Mouse (Mus musculus): ENCODE measurements around the gene Mpzl2. TPM values are rescaled to one million over a fixed set of nuclear protein-coding genes. Genes with fewer than 3 reads are reported as not detected.

The Mpzl2 gene
- 3.7 and 3.9 TPM in 2 replicates for polyA plus RNA-seq (2014; fragmentation: Nextera tagmentation; extraction: Ambion mirVana)

GRCm38 (mm10) chr9:45039499-45039898, at the start of gene Mpzl2:
Gene Mpzl2 (plus strand): TSS chr9:45039799.
- H3K9me3 ChIP-seq (ENCODE audit: control insufficient read depth, low read length), result no peaks in the 10 kb centered on the region
- 0 out of 2 replicates have a peak, but pooled peaks cover 4% of the 10 kb centered on the region for H3K4me1 ChIP-seq (ENCODE audit: control insufficient read depth, insufficient read depth, low read length)
- no peak for DNase-seq (ENCODE audit: low spot score)
- H3K4me3 ChIP-seq (ENCODE audit: low read depth, low read length), result no peak within 1 kb of the TSS
- whole genome bisulfite sequencing, result 66% methylated on average over 5 of the region's 5 CpGs
- no peak within 1 kb of the TSS for H3K27ac ChIP-seq (ENCODE audit: low read depth, low read length)
- no peak within 1 kb of the TSS for H3K4me2 ChIP-seq (ENCODE audit: low read depth)
- H3K36me3 ChIP-seq (ENCODE audit: control insufficient read depth, insufficient read depth, low read length), result no peaks in the 10 kb centered on the region
- no peak for ATAC-seq (ENCODE audit: insufficient read depth, low FRiP score, low TSS enrichment)
- H3K27me3 ChIP-seq (ENCODE audit: control insufficient read depth, insufficient read depth, low read length), result peaks cover 43% of the 10 kb centered on the region
- H3K9ac ChIP-seq (ENCODE audit: low read length), result no peak within 1 kb of the TSS

- Histone ChIP-seq H3K4me1 (ENCODE audit: control insufficient read depth, insufficient read depth, low read length) (no peaks in the 10 kb centered on the region), H3K9me3 (ENCODE audit: control insufficient read depth, low read length) (no peaks in the 10 kb centered on the region), H3K36me3 (ENCODE audit: control insufficient read depth, insufficient read depth, low read length) (no peaks in the 10 kb centered on the region), H3K4me3 (ENCODE audit: low read depth, low read length) (no peak overlapping the region), H3K27ac (ENCODE audit: low read depth, low read length) (no peak overlapping the region), H3K27me3 (ENCODE audit: control insufficient read depth, insufficient read depth, low read length) (no peaks in the 10 kb centered on the region), H3K9ac (ENCODE audit: low read length) (no peak overlapping the region), H3K4me2 (ENCODE audit: low read depth) (no peak overlapping the region)
- DNase-seq (ENCODE audit: low spot score) (no peak), ATAC-seq (ENCODE audit: insufficient read depth, low FRiP score, low TSS enrichment) (no peak)
- 87% methylated on average over 2 of the region's 2 CpGs for WGBS
These were observed 47.8 kb upstream of the Mpzl2 start for GRCm38 (mm10) chr9:44991821-44992220.

- Histone ChIP-seq H3K4me1 (ENCODE audit: control insufficient read depth, insufficient read depth, low read length) (no peaks in the 10 kb centered on the region), H3K27me3 (ENCODE audit: control insufficient read depth, insufficient read depth, low read length) (no peaks in the 10 kb centered on the region), H3K9me3 (ENCODE audit: control insufficient read depth, low read length) (no peaks in the 10 kb centered on the region), H3K4me2 (ENCODE audit: low read depth) (no peak overlapping the region), H3K27ac (ENCODE audit: low read depth, low read length) (no peak overlapping the region), H3K4me3 (ENCODE audit: low read depth, low read length) (no peak overlapping the region), H3K36me3 (ENCODE audit: control insufficient read depth, insufficient read depth, low read length) (no peaks in the 10 kb centered on the region), H3K9ac (ENCODE audit: low read length) (no peak overlapping the region)
- DNase-seq (ENCODE audit: low spot score) (no peak), ATAC-seq (ENCODE audit: insufficient read depth, low FRiP score, low TSS enrichment) (no peak)
These were observed 47.3 kb upstream of the Mpzl2 start for GRCm38 (mm10) chr9:44992271-44992670.

GRCm38 (mm10) chr9:44993268-44993667, 46.3 kb upstream of the Mpzl2 start:
- Histone ChIP-seq H3K9ac (ENCODE audit: low read length) (no peak overlapping the region), H3K27ac (ENCODE audit: low read depth, low read length) (no peak overlapping the region)

GRCm38 (mm10) chr9:44994962-44995361, 44.6 kb upstream of the Mpzl2 start:
- H3K4me2 ChIP-seq (ENCODE audit: low read depth), result no peak overlapping the region
- whole genome bisulfite sequencing, result 82% methylated on average over 4 of the region's 4 CpGs
- no peak for DNase-seq (ENCODE audit: low spot score)
- no peaks in the 10 kb centered on the region for H3K9me3 ChIP-seq (ENCODE audit: control insufficient read depth, low read length)
- no peak overlapping the region for H3K4me3 ChIP-seq (ENCODE audit: low read depth, low read length)
- H3K36me3 ChIP-seq (ENCODE audit: control insufficient read depth, insufficient read depth, low read length), result no peaks in the 10 kb centered on the region
- H3K27me3 ChIP-seq (ENCODE audit: control insufficient read depth, insufficient read depth, low read length), result no peaks in the 10 kb centered on the region
- H3K4me1 ChIP-seq (ENCODE audit: control insufficient read depth, insufficient read depth, low read length), result no peaks in the 10 kb centered on the region
- no peak overlapping the region for H3K9ac ChIP-seq (ENCODE audit: low read length)
- no peak overlapping the region for H3K27ac ChIP-seq (ENCODE audit: low read depth, low read length)
- no peak for ATAC-seq (ENCODE audit: insufficient read depth, low FRiP score, low TSS enrichment)

More at GRCm38 (mm10) chr9:44993268-44993667, 46.3 kb upstream of the Mpzl2 start:
- no peak for DNase-seq (ENCODE audit: low spot score)
- H3K36me3 ChIP-seq (ENCODE audit: control insufficient read depth, insufficient read depth, low read length), result no peaks in the 10 kb centered on the region
- no peak overlapping the region for H3K4me3 ChIP-seq (ENCODE audit: low read depth, low read length)
- no peaks in the 10 kb centered on the region for H3K4me1 ChIP-seq (ENCODE audit: control insufficient read depth, insufficient read depth, low read length)
- WGBS, result 89% methylated on average over 2 of the region's 2 CpGs
- H3K27me3 ChIP-seq (ENCODE audit: control insufficient read depth, insufficient read depth, low read length), result no peaks in the 10 kb centered on the region
- no peak for ATAC-seq (ENCODE audit: insufficient read depth, low FRiP score, low TSS enrichment)
- H3K9me3 ChIP-seq (ENCODE audit: control insufficient read depth, low read length), result no peaks in the 10 kb centered on the region
- H3K4me2 ChIP-seq (ENCODE audit: low read depth), result no peak overlapping the region

DNA sequence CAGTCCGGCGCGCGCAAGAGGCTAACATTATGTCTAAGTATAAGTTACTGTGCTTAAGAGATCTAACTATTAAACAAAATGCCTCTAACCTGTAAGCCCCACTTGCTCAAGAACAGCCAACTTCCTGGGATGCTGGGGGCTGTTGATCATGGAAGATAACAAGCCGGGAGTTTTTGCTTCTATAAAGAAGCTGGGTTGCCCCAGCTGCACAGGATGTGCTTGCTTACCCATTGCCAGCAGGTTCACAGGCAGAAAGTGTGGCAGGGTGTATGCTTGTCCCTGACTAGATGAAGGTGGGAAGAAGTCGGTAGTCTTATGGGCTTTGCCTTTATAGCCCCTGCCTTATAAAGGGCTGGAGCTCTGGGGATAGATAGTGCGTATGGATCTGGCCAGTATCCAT, 43.0 kb upstream of the Mpzl2 start:
- no peaks in the 10 kb centered on the region for H3K9me3 ChIP-seq (ENCODE audit: control insufficient read depth, low read length)
- no peaks in the 10 kb centered on the region for H3K36me3 ChIP-seq (ENCODE audit: control insufficient read depth, insufficient read depth, low read length)
- no peak overlapping the region for H3K4me2 ChIP-seq (ENCODE audit: low read depth)
- DNase-seq (ENCODE audit: low spot score) (no peak), ATAC-seq (ENCODE audit: insufficient read depth, low FRiP score, low TSS enrichment) (no peak)
- 92% methylated on average over 7 of the region's 7 CpGs for WGBS
- H3K27me3 ChIP-seq (ENCODE audit: control insufficient read depth, insufficient read depth, low read length), result no peaks in the 10 kb centered on the region
- H3K9ac ChIP-seq (ENCODE audit: low read length), result no peak overlapping the region
- no peak overlapping the region for H3K4me3 ChIP-seq (ENCODE audit: low read depth, low read length)
- H3K27ac ChIP-seq (ENCODE audit: low read depth, low read length), result no peak overlapping the region
- H3K4me1 ChIP-seq (ENCODE audit: control insufficient read depth, insufficient read depth, low read length), result no peaks in the 10 kb centered on the region

GRCm38 (mm10) chr9:44998138-44998537, 41.5 kb upstream of the Mpzl2 start:
- H3K9me3 ChIP-seq (ENCODE audit: control insufficient read depth, low read length), result no peaks in the 10 kb centered on the region
- no peak overlapping the region for H3K27ac ChIP-seq (ENCODE audit: low read depth, low read length)
- 80% methylated on average over 11 of the region's 11 CpGs for WGBS
- H3K27me3 ChIP-seq (ENCODE audit: control insufficient read depth, insufficient read depth, low read length), result no peaks in the 10 kb centered on the region
- H3K4me1 ChIP-seq (ENCODE audit: control insufficient read depth, insufficient read depth, low read length), result no peaks in the 10 kb centered on the region
- no peak for DNase-seq (ENCODE audit: low spot score)
- no peak for ATAC-seq (ENCODE audit: insufficient read depth, low FRiP score, low TSS enrichment)
- H3K9ac ChIP-seq (ENCODE audit: low read length), result no peak overlapping the region
- H3K4me2 ChIP-seq (ENCODE audit: low read depth), result no peak overlapping the region
- no peak overlapping the region for H3K4me3 ChIP-seq (ENCODE audit: low read depth, low read length)
- H3K36me3 ChIP-seq (ENCODE audit: control insufficient read depth, insufficient read depth, low read length), result no peaks in the 10 kb centered on the region

DNA sequence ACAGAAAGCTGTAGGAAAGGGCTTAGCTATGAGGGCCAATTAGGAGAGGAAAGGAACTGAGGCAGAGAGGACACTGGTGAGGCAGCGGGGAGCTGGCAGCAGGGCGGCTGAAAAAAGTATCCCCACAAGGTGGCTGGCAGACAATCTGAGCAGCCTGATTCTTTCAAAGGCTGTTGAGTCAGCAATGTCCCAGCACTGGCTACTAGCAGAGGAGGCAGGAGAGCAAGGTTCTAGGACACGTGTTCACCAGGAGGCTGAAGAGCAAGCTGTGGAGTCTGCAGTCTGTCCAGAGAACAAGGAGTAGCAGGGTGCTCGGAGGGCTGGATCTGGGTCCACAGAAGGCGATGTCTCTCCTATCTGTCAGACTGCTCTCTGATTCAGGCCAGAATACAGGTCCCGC, 40.4 kb upstream of the Mpzl2 start:
- no peak for DNase-seq (ENCODE audit: low spot score)
- no peak for ATAC-seq (ENCODE audit: insufficient read depth, low FRiP score, low TSS enrichment)
- Histone ChIP-seq H3K9me3 (ENCODE audit: control insufficient read depth, low read length) (no peaks in the 10 kb centered on the region), H3K4me1 (ENCODE audit: control insufficient read depth, insufficient read depth, low read length) (no peaks in the 10 kb centered on the region), H3K27ac (ENCODE audit: low read depth, low read length) (no peak overlapping the region), H3K27me3 (ENCODE audit: control insufficient read depth, insufficient read depth, low read length) (no peaks in the 10 kb centered on the region), H3K4me3 (ENCODE audit: low read depth, low read length) (no peak overlapping the region), H3K36me3 (ENCODE audit: control insufficient read depth, insufficient read depth, low read length) (no peaks in the 10 kb centered on the region), H3K4me2 (ENCODE audit: low read depth) (no peak overlapping the region), H3K9ac (ENCODE audit: low read length) (no peak overlapping the region)
- 59% methylated on average over 6 of the region's 6 CpGs for WGBS

DNA sequence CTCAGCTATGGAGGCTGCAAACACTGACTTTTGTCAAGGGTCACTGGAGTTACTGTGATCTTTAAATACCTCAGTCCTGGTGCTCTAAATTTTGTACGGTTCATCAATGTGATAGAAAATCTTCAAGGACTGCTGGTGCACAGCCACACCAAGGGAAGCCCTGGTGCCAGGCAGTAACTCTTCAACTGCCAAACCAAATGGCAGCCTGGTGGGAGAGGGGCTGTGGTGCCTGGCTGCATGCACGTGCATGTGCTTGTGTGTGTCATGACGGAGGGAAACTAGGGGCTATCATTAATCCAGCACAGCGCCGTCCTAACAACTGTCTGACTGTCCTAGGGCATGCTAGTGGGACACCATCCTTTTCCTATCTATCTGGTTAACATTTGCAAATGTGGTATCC, 39.8 kb upstream of the Mpzl2 start:
- Histone ChIP-seq H3K27ac (ENCODE audit: low read depth, low read length) (no peak overlapping the region), H3K9ac (ENCODE audit: low read length) (no peak overlapping the region), H3K36me3 (ENCODE audit: control insufficient read depth, insufficient read depth, low read length) (no peaks in the 10 kb centered on the region), H3K4me3 (ENCODE audit: low read depth, low read length) (no peak overlapping the region), H3K27me3 (ENCODE audit: control insufficient read depth, insufficient read depth, low read length) (no peaks in the 10 kb centered on the region), H3K9me3 (ENCODE audit: control insufficient read depth, low read length) (no peaks in the 10 kb centered on the region), H3K4me2 (ENCODE audit: low read depth) (no peak overlapping the region), H3K4me1 (ENCODE audit: control insufficient read depth, insufficient read depth, low read length) (no peaks in the 10 kb centered on the region)
- ATAC-seq (ENCODE audit: insufficient read depth, low FRiP score, low TSS enrichment) (no peak), DNase-seq (ENCODE audit: low spot score) (no peak)
- 66% methylated on average over 5 of the region's 5 CpGs for WGBS

Data from neural tube, embryonic 11.5 days (tissue).